Mouse (Mus musculus) adrenal gland, adult 2 months (tissue): ENCODE results near the gene Capza1. TPM values are rescaled to one million over a fixed set of nuclear protein-coding genes. Genes with fewer than 3 reads are reported as not detected.

ENCODE experiments used
- DNase-seq: peaks from one replicate; pipeline ENCODE4 v3.0.0; 2021
- polyA plus RNA-seq: library from polyadenylated mRNA; depleted of rRNA; stranded (reverse); fragments of >200 nt; gene quantifications from 2 replicates; pipeline ENCODE4 v1.2.3, GENCODE M21; 2012; rRNA removed
- total RNA-seq, 2 experiments: library from RNA; stranded (reverse); gene quantifications; 2 replicates each; pipeline ENCODE4 v1.2.3; 2021

The Capza1 gene
- total and polyA plus RNA-seq, 3 experiments = 7.3 to 109 (median 77.7) TPM

GRCm38 (mm10) chr3:104788561-104789311, 75.6 kb downstream of the Capza1 start:
- peak; percentile 92 for DNase-seq

- no peak for DNase-seq
Measured at GRCm38 (mm10) chr3:104788075-104788474, 76.2 kb downstream of the Capza1 start, which contains the start of gene Rhoc. Gene Rhoc, plus strand, starts transcription at chr3:104788375.

GRCm38 (mm10) chr3:104785284-104785683, 79.0 kb downstream of the Capza1 start:
- DNase-seq = no peak

- DNase-seq = no peak
Measured at GRCm38 (mm10) chr3:104783971-104784500, 80.3 kb downstream of the Capza1 start.

GRCm38 (mm10) chr3:104782061-104782681, 82.1 kb downstream of the Capza1 start:
- DNase-seq = peak; percentile 84

- peak; percentile 52 for DNase-seq
Measured at GRCm38 (mm10) chr3:104781471-104781903, 82.8 kb downstream of the Capza1 start, which contains the start of gene Fam19a3. Gene Fam19a3, minus strand, starts transcription at chr3:104781840.

GRCm38 (mm10) chr3:104780561-104781420, 83.5 kb downstream of the Capza1 start, which contains the start of gene Ppm1j:
Gene Ppm1j, plus strand, starts transcription at chr3:104781056.
- DNase-seq = peak; percentile 79

GRCm38 (mm10) chr3:104779949-104780348, 84.4 kb downstream of the Capza1 start:
- peak; percentile 50 for DNase-seq

GRCm38 (mm10) chr3:104777342-104777741, 87.0 kb downstream of the Capza1 start:
- DNase-seq = no peak

GRCm38 (mm10) chr3:104773301-104773700, 91.0 kb downstream of the Capza1 start:
- DNase-seq = no peak

Other genes with a start within 250 kb of the Capza1 start
- gene Slc16a1, start 225.8 kb downstream of the Capza1 start, total RNA-seq = 10 to 100 TPM; 51.5 to 60.9 TPM
- gene Slc16a1, start 225.8 kb downstream of the Capza1 start, polyA plus RNA-seq = 18.4 and 29.5 TPM in 2 replicates
- 10 to 100 TPM in 1 of 2 experiments, 1 to 10 TPM in 1; 5.0 to 13.1 TPM for gene Ppm1j, start 83.4 kb downstream of the Capza1 start, total RNA-seq
- gene Ppm1j, start 83.4 kb downstream of the Capza1 start, polyA plus RNA-seq = 11.6 and 12.2 TPM in 2 replicates
- 1 to 10 TPM in 1 of 2 experiments, under 1 TPM in 1; 0.43 to 1.3 TPM for gene Fam19a3, start 82.7 kb downstream of the Capza1 start, total RNA-seq
- gene Fam19a3, start 82.7 kb downstream of the Capza1 start, polyA plus RNA-seq = 0.46 and 2.1 TPM in 2 replicates
- 100 to 1,000 TPM; 128 to 132 TPM for gene Rhoc, start 76.1 kb downstream of the Capza1 start, total RNA-seq
- 61.3 and 69.7 TPM in 2 replicates for gene Rhoc, start 76.1 kb downstream of the Capza1 start, polyA plus RNA-seq
- gene Mov10, start 45.9 kb downstream of the Capza1 start, total RNA-seq = 10 to 100 TPM; 16.7 to 18.9 TPM
- 13.2 and 15.3 TPM in 2 replicates for gene Mov10, start 45.9 kb downstream of the Capza1 start, polyA plus RNA-seq
- 10 to 100 TPM; 54.0 to 59.4 TPM for gene St7l, start 500 bp downstream of the Capza1 start, total RNA-seq
- 8.3 and 9.6 TPM in 2 replicates for gene St7l, start 500 bp downstream of the Capza1 start, polyA plus RNA-seq
- 10 to 100 TPM; 16.5 to 25.9 TPM for gene Wnt2b, start 97.4 kb upstream of the Capza1 start, total RNA-seq
- gene Wnt2b, start 97.4 kb upstream of the Capza1 start, polyA plus RNA-seq = 17.6 and 20.1 TPM in 2 replicates
- 10 to 100 TPM; 17.3 to 23.7 TPM for gene Cttnbp2nl, start 188.6 kb upstream of the Capza1 start, total RNA-seq
- 2.1 and 2.8 TPM in 2 replicates for gene Cttnbp2nl, start 188.6 kb upstream of the Capza1 start, polyA plus RNA-seq
- gene 4930564D02Rik, start 202.3 kb upstream of the Capza1 start, total RNA-seq = not detected
- gene 4930564D02Rik, start 202.3 kb upstream of the Capza1 start, polyA plus RNA-seq = not detected in 2 replicates